Mouse (Mus musculus) liver, embryonic 14.5 days (tissue): ENCODE results near the gene Siva1.

Experiments used
- CTCF ChIP-seq: IDR thresholded peaks from 2 replicates; pipeline ENCODE4 v1.5.1; 2016; ENCODE audit warnings: antibody characterized with exemption, low read depth, control low read depth
- EP300 ChIP-seq: IDR thresholded peaks from 2 replicates; pipeline ENCODE4 v1.6.1; 2016; ENCODE audit warnings: antibody characterized with exemption, low read depth

DNA sequence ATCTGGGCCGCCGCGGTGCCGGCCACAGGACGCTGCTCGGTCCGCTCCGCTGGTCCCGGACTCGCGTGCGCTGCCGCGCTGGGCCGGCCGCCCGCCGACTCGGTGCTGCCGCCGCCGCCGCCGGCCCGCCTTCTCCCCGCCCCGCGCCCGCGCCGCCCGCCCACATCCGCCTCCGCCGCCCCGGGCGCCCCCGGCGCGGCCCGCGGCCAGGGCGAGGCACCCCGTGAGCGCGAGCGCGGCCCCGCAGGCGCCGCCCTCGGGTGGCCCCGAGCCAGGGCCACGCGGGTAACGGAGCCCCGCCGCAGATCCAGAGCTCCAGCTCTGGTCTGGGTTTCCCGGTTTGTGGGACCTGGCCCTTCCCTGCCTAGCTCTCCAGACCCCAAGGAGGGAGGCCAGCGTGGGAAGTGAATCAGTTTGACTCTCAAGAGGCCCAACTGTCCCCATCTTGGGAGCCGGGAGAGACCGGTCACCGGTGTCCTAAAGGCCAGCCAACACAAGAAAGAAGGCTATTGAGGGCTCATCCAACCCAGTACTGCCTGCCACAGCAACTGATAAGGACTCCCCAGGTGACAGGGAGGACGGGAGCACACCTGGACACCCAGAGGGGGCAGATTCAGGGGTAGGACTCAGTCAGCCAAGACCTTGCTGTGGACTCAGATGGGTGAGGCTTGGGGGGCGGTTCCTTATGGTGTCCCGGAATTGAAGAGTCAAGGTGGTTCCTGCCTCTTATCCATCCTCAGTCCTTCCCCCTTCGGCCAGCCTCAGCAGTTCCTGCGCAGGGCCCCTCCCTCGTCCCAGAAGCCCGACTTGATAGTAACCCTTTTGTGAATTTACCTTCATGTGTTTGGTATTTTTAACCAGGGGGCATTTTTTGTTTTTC, 29.9 kb downstream of the Siva1 start, which contains the start of gene Akt1:
- TF ChIP-seq CTCF (no peak), EP300 (no peak)
